Mouse (Mus musculus): ENCODE measurements around the gene Cep89. TPM values are rescaled to one million over a fixed set of nuclear protein-coding genes. Genes with fewer than 3 reads are reported as not detected.

Cep89 gene
- polyA plus RNA-seq, 1 experiment from 2014 or later, result 64.4 TPM

DNA sequence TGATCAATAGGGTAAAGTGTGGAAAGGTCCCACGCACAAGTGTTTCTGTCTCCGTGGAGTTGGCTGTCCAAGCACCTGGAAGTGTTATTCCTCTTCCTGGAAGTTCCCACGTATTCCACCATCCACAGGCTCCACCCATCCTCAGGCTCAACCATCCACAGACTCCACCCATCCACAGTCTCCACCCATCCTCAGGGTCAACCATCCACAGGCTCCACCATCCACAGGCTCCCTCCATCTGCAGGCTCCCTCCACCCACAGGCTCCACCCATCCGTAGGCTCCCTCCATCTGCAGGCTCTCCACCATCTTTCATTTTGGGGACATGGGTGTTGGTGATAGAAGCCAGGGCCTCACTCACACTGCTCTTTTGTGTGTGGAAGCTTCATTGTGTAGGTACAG lies 4.3 kb downstream of the Cep89 start:
- H3K4me3 ChIP-seq, result no peak overlapping the region
- peaks cover 76% of the 10 kb centered on the region for H3K36me3 ChIP-seq
- H3K9me3 ChIP-seq (replicated peaks), result 0 out of 2 replicates have a peak, but pooled peaks cover 2% of the 10 kb centered on the region
- H3K4me1 ChIP-seq, result peaks cover 11% of the 10 kb centered on the region
- no peak for DNase-seq (ENCODE audit: low spot score)
- no peaks in the 10 kb centered on the region for H3K27me3 ChIP-seq (ENCODE audit: low read depth, poor library complexity, severe bottlenecking)
- 88% methylated on average over 4 of the region's 4 CpGs for WGBS
- no peak overlapping the region for H3K27ac ChIP-seq

DNA sequence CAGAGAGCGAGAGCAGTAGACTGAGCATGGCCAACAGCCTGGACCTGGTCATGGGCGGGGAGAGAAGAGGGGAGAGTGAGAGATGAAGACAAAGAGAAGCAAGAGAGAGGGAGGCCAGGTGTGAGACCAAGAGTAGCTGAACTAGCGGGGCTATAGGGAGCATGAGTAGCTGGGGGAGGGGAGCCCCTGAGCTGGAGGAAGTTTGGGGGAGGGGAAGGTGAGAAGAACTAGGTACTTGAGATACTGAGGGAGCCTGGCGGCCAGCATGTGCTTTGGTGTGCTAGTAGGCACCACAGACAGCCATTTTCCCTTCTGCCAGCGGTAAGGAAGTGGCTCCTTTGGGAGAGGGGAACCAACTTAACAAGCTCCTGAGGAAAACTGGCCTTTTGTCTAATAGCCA lies 18.4 kb downstream of the Cep89 start:
- H3K4me3 ChIP-seq, result no peak overlapping the region
- H3K4me1 ChIP-seq, result peaks cover 15% of the 10 kb centered on the region
- DNase-seq (ENCODE audit: low spot score), result no peak
- no peaks in the 10 kb centered on the region for H3K27me3 ChIP-seq (ENCODE audit: low read depth, poor library complexity, severe bottlenecking)
- 55% methylated on average over 5 of the region's 5 CpGs for WGBS
- peaks cover 86% of the 10 kb centered on the region for H3K36me3 ChIP-seq
- H3K9me3 ChIP-seq (replicated peaks), result no peaks in the 10 kb centered on the region
- peak overlapping the region; percentile 73; the same call in 1 of the 2 replicates for H3K27ac ChIP-seq

DNA sequence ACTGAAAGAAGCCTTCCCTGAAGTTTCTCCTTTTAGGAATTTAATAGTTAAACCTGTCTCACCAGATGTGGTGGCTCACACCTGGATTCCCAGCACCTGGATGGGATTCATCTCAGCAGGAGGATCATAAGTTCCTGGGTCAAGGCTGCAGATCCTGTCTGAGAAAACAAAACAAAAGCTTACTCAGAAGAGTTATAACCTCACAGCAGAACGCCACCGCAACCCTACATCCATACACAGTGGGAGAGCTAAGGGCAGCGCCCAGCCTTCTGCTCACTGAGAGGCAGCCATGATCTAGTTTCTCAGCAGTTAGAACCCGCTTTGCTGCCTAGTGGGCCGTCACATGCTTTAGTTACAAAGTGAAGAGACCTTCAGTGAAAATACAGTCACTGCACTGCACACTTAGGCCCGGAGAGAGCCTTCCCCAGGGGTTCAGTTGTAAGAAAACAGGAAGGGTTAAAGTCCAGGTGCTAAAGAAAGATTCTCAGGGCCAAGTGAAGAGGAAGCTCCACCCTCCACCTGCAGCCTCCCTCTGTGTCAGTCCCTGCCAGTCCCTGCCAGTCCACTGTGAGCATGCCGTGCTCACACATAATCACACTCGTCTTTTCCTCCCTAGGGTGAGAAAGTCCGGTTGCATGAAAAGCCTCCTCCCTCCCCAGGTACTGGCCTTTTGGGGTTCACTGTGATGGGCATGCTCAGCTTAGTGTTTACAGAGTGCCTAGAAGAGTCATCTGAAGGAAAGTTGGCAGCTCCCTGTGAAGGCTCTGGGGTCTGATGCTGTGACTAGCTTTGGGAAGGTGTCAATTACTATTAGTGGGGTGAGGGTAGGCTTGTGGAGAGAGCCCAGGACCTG lies 19.2 kb downstream of the Cep89 start:
- WGBS, result 77% methylated on average over 9 of the region's 9 CpGs
- peaks cover 86% of the 10 kb centered on the region for H3K36me3 ChIP-seq

DNA sequence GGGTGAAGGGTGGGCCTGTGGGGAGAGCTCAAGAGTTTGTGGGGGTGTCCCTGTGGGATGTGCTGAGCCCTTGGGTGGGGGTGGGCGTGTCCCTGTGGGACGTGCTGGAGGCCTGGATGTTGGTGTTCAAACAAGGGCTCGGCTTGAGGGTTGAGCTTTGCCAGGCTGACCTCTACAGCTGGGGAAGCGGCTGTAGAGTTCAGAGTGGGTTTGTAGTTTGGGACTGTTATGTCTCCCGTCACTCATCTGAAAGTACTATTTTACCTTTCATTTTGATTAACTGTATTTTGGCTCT lies 19.8 kb downstream of the Cep89 start:
- Histone ChIP-seq H3K36me3 (peaks cover 88% of the 10 kb centered on the region), H3K9me3 (replicated peaks) (no peaks in the 10 kb centered on the region), H3K27me3 (ENCODE audit: low read depth, poor library complexity, severe bottlenecking) (no peaks in the 10 kb centered on the region), H3K4me3 (no peak overlapping the region), H3K27ac (no peak overlapping the region; the same call in 1 of the 2 replicates), H3K4me1 (peaks cover 15% of the 10 kb centered on the region)
- WGBS, result 87% methylated on average over 5 of the region's 5 CpGs
- no peak for DNase-seq (ENCODE audit: low spot score)

More for the DNA sequence above, 19.2 kb downstream of the Cep89 start:
- DNase-seq (ENCODE audit: low spot score), result no peak
- H3K4me3 ChIP-seq, result no peak overlapping the region
- peaks cover 15% of the 10 kb centered on the region for H3K4me1 ChIP-seq
- H3K27me3 ChIP-seq (ENCODE audit: low read depth, poor library complexity, severe bottlenecking), result no peaks in the 10 kb centered on the region
- H3K27ac ChIP-seq, result peak overlapping the region; percentile 73
- H3K9me3 ChIP-seq (replicated peaks), result no peaks in the 10 kb centered on the region

DNA sequence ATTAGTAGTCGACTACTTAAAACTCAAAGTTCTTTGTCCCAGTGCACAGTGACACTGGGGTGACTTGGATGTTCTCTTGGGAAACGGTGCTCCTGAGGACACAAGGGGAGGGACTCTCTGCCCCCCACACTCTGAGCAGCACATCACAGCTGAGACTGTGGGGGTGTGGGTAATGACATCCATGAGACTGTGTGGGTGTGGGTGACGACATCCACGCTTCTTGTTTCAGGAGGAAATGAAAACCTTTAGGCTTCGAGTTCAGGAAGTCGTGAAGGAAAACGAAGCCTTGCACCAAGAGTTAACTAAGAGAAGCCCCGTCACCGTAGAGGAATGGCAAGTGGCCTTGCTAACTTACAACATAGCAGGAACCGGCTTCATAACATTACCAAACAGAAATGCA lies 26.2 kb downstream of the Cep89 start:
- Histone ChIP-seq H3K27me3 (ENCODE audit: low read depth, poor library complexity, severe bottlenecking) (no peaks in the 10 kb centered on the region), H3K9me3 (replicated peaks) (no peaks in the 10 kb centered on the region), H3K4me3 (no peak overlapping the region), H3K4me1 (no peaks in the 10 kb centered on the region), H3K27ac (no peak overlapping the region), H3K36me3 (peaks cover 86% of the 10 kb centered on the region)
- DNase-seq (ENCODE audit: low spot score), result no peak
- 94% methylated on average over 10 of the region's 10 CpGs for WGBS

DNA sequence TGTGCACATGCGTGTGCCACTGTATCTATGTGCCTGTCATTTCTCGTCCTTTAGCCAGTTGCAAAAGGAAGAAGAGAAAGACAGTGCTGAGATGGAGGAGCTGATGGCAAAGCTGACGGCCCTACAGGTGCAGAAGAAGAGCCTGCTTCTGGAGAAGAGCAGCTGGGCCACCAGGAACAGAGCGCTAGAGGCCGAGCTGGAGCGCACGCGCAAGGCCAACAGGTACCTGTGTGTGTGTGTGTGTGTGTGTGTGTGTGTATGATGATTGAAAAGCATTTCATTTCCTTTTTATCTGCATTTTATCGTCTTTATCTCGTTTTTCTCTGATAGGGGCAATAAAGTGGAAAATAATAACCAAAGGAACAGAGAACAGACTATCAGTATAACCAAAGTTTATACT lies 31.3 kb downstream of the Cep89 start:
- Histone ChIP-seq H3K4me1 (no peaks in the 10 kb centered on the region), H3K9me3 (replicated peaks) (no peaks in the 10 kb centered on the region), H3K4me3 (no peak overlapping the region), H3K36me3 (peaks cover 85% of the 10 kb centered on the region), H3K27ac (no peak overlapping the region), H3K27me3 (ENCODE audit: low read depth, poor library complexity, severe bottlenecking) (no peaks in the 10 kb centered on the region)
- DNase-seq (ENCODE audit: low spot score), result no peak
- WGBS, result 92% methylated on average over 10 of the region's 10 CpGs

DNA sequence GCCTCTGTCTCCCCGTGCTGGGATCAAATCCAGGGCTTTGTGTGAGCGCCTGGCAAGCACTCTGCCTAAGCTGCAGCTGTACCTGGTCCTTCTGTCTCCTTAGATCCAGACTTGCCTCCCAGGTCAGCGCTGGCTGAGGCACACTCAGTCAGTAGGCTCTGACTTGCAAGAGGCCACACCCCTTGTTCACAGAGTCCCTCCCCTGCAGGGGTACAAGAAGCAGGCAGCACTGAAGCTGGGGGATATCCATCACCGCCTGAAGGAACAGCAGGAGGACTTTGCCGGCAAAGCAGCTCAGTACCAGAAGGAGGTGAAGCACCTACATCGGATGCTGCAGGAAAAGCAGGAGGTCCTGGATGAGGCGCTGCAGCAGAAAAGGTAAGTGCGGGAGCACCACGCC lies 38.4 kb downstream of the Cep89 start:
- WGBS, result 76% methylated on average over 9 of the region's 9 CpGs

DNA sequence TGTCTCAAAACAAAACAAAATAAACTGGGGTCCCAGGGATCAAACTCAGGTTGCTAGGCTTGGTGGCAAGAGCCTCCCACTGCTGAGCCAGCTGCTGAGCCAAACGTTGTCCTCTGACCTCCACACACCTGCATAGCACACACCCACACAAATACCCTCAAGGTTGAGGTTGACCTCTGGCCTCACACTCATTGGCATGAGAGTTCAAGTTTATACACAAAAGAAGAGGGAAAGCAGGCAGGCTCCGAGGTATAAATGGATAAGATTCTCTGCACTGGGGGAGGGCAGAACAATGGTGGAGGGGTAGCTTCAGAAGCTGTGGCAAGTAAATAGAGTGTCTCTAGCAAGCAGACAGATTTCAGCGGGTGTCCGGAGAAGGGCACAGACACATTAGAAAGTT lies 50.7 kb downstream of the Cep89 start:
- no peak for DNase-seq (ENCODE audit: low spot score)
- no peak overlapping the region for H3K27ac ChIP-seq

More for the DNA sequence above, 38.4 kb downstream of the Cep89 start:
- Histone ChIP-seq H3K27me3 (ENCODE audit: low read depth, poor library complexity, severe bottlenecking) (no peaks in the 10 kb centered on the region), H3K4me3 (no peak overlapping the region), H3K27ac (no peak overlapping the region), H3K36me3 (peaks cover 94% of the 10 kb centered on the region), H3K4me1 (no peaks in the 10 kb centered on the region), H3K9me3 (replicated peaks) (no peaks in the 10 kb centered on the region)
- no peak for DNase-seq (ENCODE audit: low spot score)

DNA sequence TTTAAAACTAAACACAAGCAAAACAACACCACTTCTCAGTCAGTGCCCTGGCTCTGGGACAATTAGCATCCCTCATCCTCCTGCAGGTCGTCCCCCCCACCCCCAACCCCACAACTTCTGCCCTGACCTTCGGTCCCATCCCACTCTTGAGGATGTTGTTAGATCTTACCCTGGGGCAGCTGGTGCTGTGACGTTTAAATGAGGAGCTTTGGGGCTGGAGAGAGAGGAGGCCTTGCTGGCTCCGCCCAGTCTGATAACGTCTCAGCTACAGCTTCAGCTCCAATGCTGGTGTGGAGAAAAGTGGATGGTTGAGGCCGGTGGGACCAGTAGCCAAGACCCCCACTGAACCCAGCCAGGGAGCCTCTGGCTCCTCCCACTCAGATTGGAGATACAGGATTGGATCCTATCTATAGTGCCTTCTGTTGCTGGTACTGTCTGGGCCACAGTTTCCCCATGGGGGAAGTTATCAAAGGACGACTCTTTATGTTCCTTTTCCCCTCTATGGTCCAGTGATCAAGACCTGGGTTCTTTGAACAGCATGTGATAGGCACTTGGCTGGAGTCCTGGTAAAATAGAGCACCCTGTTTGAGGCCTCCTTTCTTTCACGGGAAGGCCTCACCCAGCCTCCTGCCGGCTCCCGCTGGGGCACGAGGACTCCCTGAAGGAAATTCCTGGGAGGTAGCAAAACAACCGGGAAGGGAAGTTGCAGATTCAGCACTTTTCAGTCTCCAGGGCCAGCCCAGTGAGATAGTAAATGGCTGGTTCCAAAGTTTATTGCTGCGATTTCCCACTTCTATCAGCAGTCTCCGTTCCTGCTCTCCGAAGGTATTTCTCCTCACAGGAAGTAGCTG lies 51.4 kb downstream of the Cep89 start, which contains the start of gene Slc7a9:
Slc7a9 (plus strand) TSS at position 801 of the 851 bp plus-strand sequence.
- Histone ChIP-seq H3K4me1 (peaks cover 14% of the 10 kb centered on the region), H3K9me3 (replicated peaks) (no peaks in the 10 kb centered on the region; the same call in 1 of the 2 replicates), H3K36me3 (no peaks in the 10 kb centered on the region), H3K27me3 (ENCODE audit: low read depth, poor library complexity, severe bottlenecking) (no peaks in the 10 kb centered on the region), H3K27ac (peak within 1 kb of the TSS; percentile 25), H3K4me3 (no peak within 1 kb of the TSS)
- no peak for DNase-seq (ENCODE audit: low spot score)
- WGBS, result 30% methylated on average over 15 of the region's 15 CpGs

More for the DNA sequence above, 50.7 kb downstream of the Cep89 start:
- WGBS, result 63% methylated on average over 4 of the region's 4 CpGs
- Histone ChIP-seq H3K4me3 (no peak overlapping the region), H3K27me3 (ENCODE audit: low read depth, poor library complexity, severe bottlenecking) (no peaks in the 10 kb centered on the region), H3K36me3 (no peaks in the 10 kb centered on the region), H3K4me1 (peaks cover 14% of the 10 kb centered on the region), H3K9me3 (replicated peaks) (no peaks in the 10 kb centered on the region; the same call in 1 of the 2 replicates)

DNA sequence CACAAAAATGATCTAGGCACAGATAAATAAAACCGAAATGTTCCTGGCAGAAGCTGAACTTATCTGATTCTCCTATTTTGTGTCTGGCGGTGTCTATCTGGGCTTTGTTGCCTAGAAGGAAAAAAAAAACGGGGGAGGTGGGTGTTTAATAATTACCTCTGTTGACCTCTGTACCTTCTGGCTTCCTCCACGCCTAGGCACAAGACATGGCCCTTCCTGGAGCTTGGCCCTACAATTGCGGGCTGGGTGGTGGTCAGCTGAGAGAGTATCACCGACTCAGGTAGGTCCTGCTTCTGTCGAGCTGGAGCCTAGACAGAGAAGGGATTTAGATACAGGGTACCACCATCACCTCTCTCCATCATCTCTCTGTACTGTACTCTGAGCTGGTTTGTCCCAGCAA lies 52.0 kb downstream of the Cep89 start:
- no peaks in the 10 kb centered on the region for H3K9me3 ChIP-seq (replicated peaks)
- peaks cover 14% of the 10 kb centered on the region for H3K4me1 ChIP-seq
- H3K36me3 ChIP-seq, result no peaks in the 10 kb centered on the region
- no peaks in the 10 kb centered on the region for H3K27me3 ChIP-seq (ENCODE audit: low read depth, poor library complexity, severe bottlenecking)
- no peak overlapping the region for H3K4me3 ChIP-seq
- no peak overlapping the region for H3K27ac ChIP-seq
- no peak for DNase-seq (ENCODE audit: low spot score)
- WGBS, result 76% methylated on average over 7 of the region's 7 CpGs

DNA sequence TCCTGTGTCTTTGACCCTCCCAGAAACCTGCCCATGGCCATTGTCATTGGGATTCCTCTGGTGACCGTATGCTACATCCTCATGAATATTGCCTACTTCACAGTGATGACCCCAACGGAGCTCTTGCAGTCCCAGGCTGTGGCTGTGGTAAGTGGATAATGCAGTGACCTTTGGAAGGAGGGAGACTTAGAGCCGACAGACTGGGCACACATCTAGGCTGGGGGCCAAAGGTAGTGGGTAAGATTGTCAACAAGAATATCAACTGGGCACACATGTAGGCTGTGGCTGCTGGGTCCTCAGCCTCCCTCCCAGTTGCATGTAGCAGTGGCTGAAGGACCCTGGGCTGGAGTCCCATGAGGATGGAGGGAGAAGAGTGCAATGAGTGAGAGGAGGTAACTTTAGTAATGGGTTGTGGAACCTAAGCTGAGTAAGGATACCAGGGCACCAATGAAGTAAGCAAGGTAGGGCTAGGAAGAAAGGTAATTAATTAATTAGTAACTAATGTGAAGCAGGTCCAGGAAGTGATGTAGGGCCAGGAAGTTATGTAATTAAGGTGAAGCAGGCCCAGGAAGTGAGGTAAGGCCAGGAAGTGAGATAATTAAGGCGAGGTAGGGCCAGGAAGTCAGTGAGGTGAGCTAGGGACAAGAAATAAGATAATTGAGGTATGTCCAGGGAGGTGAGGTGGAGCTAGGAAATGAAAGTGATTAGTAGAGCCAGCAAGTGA lies 59.4 kb downstream of the Cep89 start:
- Histone ChIP-seq H3K36me3 (no peaks in the 10 kb centered on the region), H3K27me3 (ENCODE audit: low read depth, poor library complexity, severe bottlenecking) (no peaks in the 10 kb centered on the region), H3K9me3 (replicated peaks) (no peaks in the 10 kb centered on the region), H3K27ac (no peak overlapping the region), H3K4me3 (no peak overlapping the region), H3K4me1 (no peaks in the 10 kb centered on the region)
- DNase-seq (ENCODE audit: low spot score), result no peak
- WGBS, result 79% methylated on average over 4 of the region's 4 CpGs

DNA sequence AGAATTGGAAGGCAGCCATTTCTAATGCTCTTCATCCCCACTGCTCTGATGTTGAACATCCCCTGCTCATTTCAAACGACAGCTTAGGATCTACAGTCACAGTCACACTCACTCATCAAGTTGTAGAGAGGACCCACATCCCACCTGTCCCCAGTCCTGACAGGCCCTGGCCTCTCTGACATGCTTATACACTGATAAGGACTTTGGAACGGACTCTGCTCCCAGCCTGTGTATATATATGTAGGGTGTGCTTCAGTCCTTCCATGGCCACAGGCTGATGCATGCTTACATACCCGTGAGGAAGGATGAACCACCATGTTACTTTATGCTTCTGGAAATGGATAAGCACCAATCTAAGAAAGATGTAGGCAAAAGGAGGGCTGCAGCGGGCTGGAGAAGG lies 64.1 kb downstream of the Cep89 start:
- no peak for DNase-seq (ENCODE audit: low spot score)
- no peaks in the 10 kb centered on the region for H3K9me3 ChIP-seq (replicated peaks)
- 89% methylated on average over 4 of the region's 4 CpGs for WGBS
- H3K27me3 ChIP-seq (ENCODE audit: low read depth, poor library complexity, severe bottlenecking), result no peaks in the 10 kb centered on the region
- no peaks in the 10 kb centered on the region for H3K4me1 ChIP-seq
- no peaks in the 10 kb centered on the region for H3K36me3 ChIP-seq
- H3K27ac ChIP-seq, result no peak overlapping the region
- no peak overlapping the region for H3K4me3 ChIP-seq

Measured in limb, embryonic 10.5 days (tissue).